Comparison of ENCODE assay signal across 11 mouse cellular contexts in the genomic region with DNA sequence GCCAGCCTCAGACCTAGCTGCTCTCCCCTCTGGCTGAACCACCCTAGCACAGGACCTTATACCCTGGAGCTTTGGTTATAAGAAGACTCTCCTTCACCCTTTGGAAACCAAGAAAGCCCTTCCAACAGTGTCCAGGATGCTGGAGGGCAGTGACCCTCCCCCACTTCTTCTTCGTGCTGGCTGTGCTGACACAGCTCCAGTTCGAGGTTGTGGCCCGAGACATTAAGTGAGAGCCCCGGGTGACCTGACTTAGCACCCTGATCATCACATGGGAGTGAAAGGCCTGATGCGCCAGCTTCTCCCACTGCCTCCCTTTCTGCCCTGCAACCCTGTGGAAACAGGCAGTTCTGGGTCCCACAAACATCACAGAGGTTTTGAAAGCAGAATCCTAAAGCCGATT. TPM values are rescaled to one million over a fixed set of nuclear protein-coding genes. Genes with fewer than 3 reads are reported as not detected.
DNase-seq lines count a peak whose midpoint lies in the region; ATAC-seq and TF ChIP-seq lines count a peak whose summit lies in the region.
"Had no signal": no experiment of that assay in that cellular context is flagged by ENCODE, and none has a peak within 500 bp of the region (broad histone marks: within the 10 kb centered on the region; RNA-seq: fewer than 3 reads in every experiment).

No protein-coding gene starts in this region.

- no peaks in the 10 kb centered on the region for H3K9me3 ChIP-seq in forebrain, embryonic 10.5 days
- no peaks in the 10 kb centered on the region for H3K9me3 ChIP-seq in forebrain, embryonic 13.5 days (replicated peaks)
- H3K9me3 ChIP-seq in kidney, postnatal 0 days (replicated peaks; ENCODE audit: low read length) = no peaks in the 10 kb centered on the region
- H3K9me3 ChIP-seq in embryonic facial prominence, embryonic 14.5 days (ENCODE audit: control insufficient read depth, low read length) = no peaks in the 10 kb centered on the region

- WGBS in forebrain, embryonic 10.5 days = 11% methylated on average over 6 of the region's 6 CpGs
- 13% methylated on average over 6 of the region's 6 CpGs for WGBS in forebrain, embryonic 13.5 days
- 8% methylated on average over 6 of the region's 6 CpGs for WGBS in kidney, postnatal 0 days
- 11% methylated on average over 6 of the region's 6 CpGs for WGBS in embryonic facial prominence, embryonic 14.5 days
- 7% methylated on average over 6 of the region's 6 CpGs for WGBS in macrophage (ENCODE audit: missing documents)

- H3K4me1 ChIP-seq in forebrain, embryonic 10.5 days = peaks cover 56% of the 10 kb centered on the region
- H3K4me1 ChIP-seq in forebrain, embryonic 13.5 days = peaks cover 19% of the 10 kb centered on the region
- peaks cover 42% of the 10 kb centered on the region for H3K4me1 ChIP-seq in kidney, postnatal 0 days (replicated peaks; ENCODE audit: insufficient read depth, low read length)
- H3K4me1 ChIP-seq in embryonic facial prominence, embryonic 14.5 days (ENCODE audit: control insufficient read depth, insufficient read depth, low read length) = peaks cover 13% of the 10 kb centered on the region

- no peak for DNase-seq in forebrain, embryonic 10.5 days (ENCODE audit: extremely low spot score, low spot score)
- no peak for DNase-seq in kidney, postnatal 0 days (ENCODE audit: low spot score)
- DNase-seq in kidney, adult 18-20 months = no peak
- DNase-seq in embryonic facial prominence, embryonic 14.5 days (ENCODE audit: low spot score) = no peak
- DNase-seq in cerebellum, adult 18-20 months = no peak
- no peak for DNase-seq in cerebellum, postnatal 36 days
- DNase-seq: left cerebral cortex, postnatal 4 days; thymus, postnatal 25 days had no signal

- H3K4me2 ChIP-seq in forebrain, embryonic 13.5 days = no peak overlapping the region
- H3K4me2 ChIP-seq in kidney, postnatal 0 days (ENCODE audit: low read length) = peak overlapping the region; percentile 51
- H3K4me2 ChIP-seq in embryonic facial prominence, embryonic 14.5 days (ENCODE audit: low read depth, low read length) = peak overlapping the region; percentile 30
- H3K4me2 ChIP-seq: hindbrain, embryonic 14.5 days had no signal

- H3K79me2 ChIP-seq in macrophage (ENCODE audit: inconsistent target) = no peaks in the 10 kb centered on the region

- ATAC-seq in forebrain, embryonic 13.5 days = no peak
- ATAC-seq in kidney, postnatal 0 days (replicated peaks; ENCODE audit: low FRiP score, low read depth) = no peak
- ATAC-seq in embryonic facial prominence, embryonic 14.5 days (ENCODE audit: low read depth) = no peak

- no peak overlapping the region for H3K27ac ChIP-seq in forebrain, embryonic 10.5 days
- no peak overlapping the region; the same call in 1 of the 2 replicates for H3K27ac ChIP-seq in forebrain, embryonic 13.5 days
- no peak overlapping the region for H3K27ac ChIP-seq in kidney, postnatal 0 days
- H3K27ac ChIP-seq in embryonic facial prominence, embryonic 14.5 days (replicated peaks; ENCODE audit: low read depth, low read length) = no peak overlapping the region
- H3K27ac ChIP-seq in macrophage = peak overlapping the region; percentile 65
- H3K27ac ChIP-seq: hindbrain, embryonic 14.5 days had no signal

- TF ChIP-seq CTCF in kidney, postnatal 0 days (IDR thresholded peaks at IDR 0.05; ENCODE audit: low read depth) = no peak

- H3K36me3 ChIP-seq in forebrain, embryonic 10.5 days (replicated peaks) = peaks cover 89% of the 10 kb centered on the region
- H3K36me3 ChIP-seq in forebrain, embryonic 13.5 days (ENCODE audit: poor library complexity, severe bottlenecking) = peaks cover 76% of the 10 kb centered on the region
- H3K36me3 ChIP-seq in kidney, postnatal 0 days (ENCODE audit: insufficient read depth, low read length) = peaks cover 24% of the 10 kb centered on the region
- H3K36me3 ChIP-seq in embryonic facial prominence, embryonic 14.5 days (ENCODE audit: control insufficient read depth, insufficient read depth, low read length) = peaks cover 55% of the 10 kb centered on the region
- no peaks in the 10 kb centered on the region for H3K36me3 ChIP-seq in macrophage (ENCODE audit: inconsistent target)

- H3K27me3 ChIP-seq in forebrain, embryonic 10.5 days (ENCODE audit: poor library complexity, severe bottlenecking) = peaks cover 28% of the 10 kb centered on the region
- H3K27me3 ChIP-seq in forebrain, embryonic 13.5 days = no peaks in the 10 kb centered on the region
- no peaks in the 10 kb centered on the region for H3K27me3 ChIP-seq in kidney, postnatal 0 days (ENCODE audit: insufficient read depth, low read length)
- no peaks in the 10 kb centered on the region for H3K27me3 ChIP-seq in embryonic facial prominence, embryonic 14.5 days (replicated peaks; ENCODE audit: control insufficient read depth, insufficient read depth, low read length)

- peak overlapping the region; percentile 31 for H3K4me3 ChIP-seq in forebrain, embryonic 10.5 days
- no peak overlapping the region for H3K4me3 ChIP-seq in forebrain, embryonic 13.5 days
- H3K4me3 ChIP-seq in kidney, postnatal 0 days (replicated peaks; ENCODE audit: low read depth, low read length) = no peak overlapping the region
- peak overlapping the region; percentile 13 for H3K4me3 ChIP-seq in embryonic facial prominence, embryonic 14.5 days (ENCODE audit: low read depth, low read length)
- H3K4me3 ChIP-seq in macrophage (ENCODE audit: inconsistent target) = peak overlapping the region; percentile 16; the same call in 1 of the 2 replicates

- no peak overlapping the region for H3K9ac ChIP-seq in forebrain, embryonic 13.5 days
- H3K9ac ChIP-seq in kidney, postnatal 0 days (ENCODE audit: low read depth, low read length) = no peak overlapping the region
- peak overlapping the region; percentile 45; the same call in 1 of the 2 replicates for H3K9ac ChIP-seq in embryonic facial prominence, embryonic 14.5 days (ENCODE audit: low read depth, low read length)
- H3K9ac ChIP-seq: hindbrain, embryonic 14.5 days had no signal

RNA-seq across cellular contexts. Expression of gene Dmpk, which starts 1.8 kb away (rescaled TPM):
- polyA plus RNA-seq in forebrain, embryonic 10.5 days (2016; fragmentation: Nextera tagmentation; extraction: Ambion mirVana) = 8.3 and 9.1 TPM in 2 replicates
- 8.3 and 9.4 TPM in 2 replicates for polyA plus RNA-seq in forebrain, embryonic 13.5 days (2015; fragmentation: Nextera tagmentation; extraction: Ambion mirVana)
- 9.4 and 11.6 TPM in 2 replicates for polyA plus RNA-seq in kidney, postnatal 0 days (2015; fragmentation: Nextera tagmentation; extraction: Ambion mirVana)
- polyA plus RNA-seq in embryonic facial prominence, embryonic 14.5 days (2014; fragmentation: Nextera tagmentation; extraction: Ambion mirVana) = 43.3 and 58.2 TPM in 2 replicates
- total RNA-seq in macrophage (2018; cell fraction: chromatin; rRNA removed) = 10 to 100 TPM in 9 of 26 experiments, 1 to 10 TPM in 15, under 1 TPM in 1, not detected in 1; 0.74 to 37.9 (median 6.5) TPM
- total RNA-seq in macrophage (2018; cell fraction: cytosol; rRNA removed) = 1 to 10 TPM in 8 of 26 experiments, under 1 TPM in 18; 0.14 to 2.9 (median 0.64) TPM
- total RNA-seq in macrophage (2018; cell fraction: nucleus; rRNA removed) = 100 to 1,000 TPM in 2 of 26 experiments, 1 to 10 TPM in 19, under 1 TPM in 3, not detected in 2; 0.40 to 110 (median 2.6) TPM
- polyA plus RNA-seq in macrophage (2018) = 0.66 to 30.4 TPM (median 0.95 TPM) in 3 replicates

RNA-seq across cellular contexts. Expression of gene Six5, which starts 8.9 kb away (rescaled TPM):
- 6.7 and 7.4 TPM in 2 replicates for polyA plus RNA-seq in forebrain, embryonic 10.5 days (2016; fragmentation: Nextera tagmentation; extraction: Ambion mirVana)
- 3.5 and 4.1 TPM in 2 replicates for polyA plus RNA-seq in forebrain, embryonic 13.5 days (2015; fragmentation: Nextera tagmentation; extraction: Ambion mirVana)
- 7.6 and 7.9 TPM in 2 replicates for polyA plus RNA-seq in kidney, postnatal 0 days (2015; fragmentation: Nextera tagmentation; extraction: Ambion mirVana)
- polyA plus RNA-seq in embryonic facial prominence, embryonic 14.5 days (2014; fragmentation: Nextera tagmentation; extraction: Ambion mirVana) = 13.4 and 16.3 TPM in 2 replicates
- total RNA-seq in macrophage (2018; cell fraction: chromatin; rRNA removed) = 1 to 10 TPM; 1.8 to 6.0 (median 3.2) TPM
- total RNA-seq in macrophage (2018; cell fraction: cytosol; rRNA removed) = under 1 TPM; 0.09 to 0.61 (median 0.27) TPM
- total RNA-seq in macrophage (2018; cell fraction: nucleus; rRNA removed) = 1 to 10 TPM in 25 of 26 experiments, under 1 TPM in 1; 0.69 to 4.2 (median 2.2) TPM
- polyA plus RNA-seq in macrophage (2018) = 0.22 to 0.68 TPM (median 0.24 TPM) in 3 replicates

RNA-seq across cellular contexts. Expression of gene Dmwd, which starts 9.5 kb away (rescaled TPM):
- polyA plus RNA-seq in forebrain, embryonic 10.5 days (2016; fragmentation: Nextera tagmentation; extraction: Ambion mirVana) = 14.4 and 16.3 TPM in 2 replicates
- polyA plus RNA-seq in forebrain, embryonic 13.5 days (2015; fragmentation: Nextera tagmentation; extraction: Ambion mirVana) = 20.6 and 22.6 TPM in 2 replicates
- polyA plus RNA-seq in kidney, postnatal 0 days (2015; fragmentation: Nextera tagmentation; extraction: Ambion mirVana) = 12.2 and 16.9 TPM in 2 replicates
- polyA plus RNA-seq in embryonic facial prominence, embryonic 14.5 days (2014; fragmentation: Nextera tagmentation; extraction: Ambion mirVana) = 20.2 and 22.6 TPM in 2 replicates
- 10 to 100 TPM in 2 of 26 experiments, 1 to 10 TPM in 18, under 1 TPM in 5, not detected in 1; 0.47 to 19.3 (median 2.4) TPM for total RNA-seq in macrophage (2018; cell fraction: chromatin; rRNA removed)
- 1 to 10 TPM in 13 of 26 experiments, under 1 TPM in 13; 0.22 to 5.2 (median 1.00) TPM for total RNA-seq in macrophage (2018; cell fraction: cytosol; rRNA removed)
- total RNA-seq in macrophage (2018; cell fraction: nucleus; rRNA removed) = 10 to 100 TPM in 2 of 26 experiments, 1 to 10 TPM in 13, under 1 TPM in 9, not detected in 2; 0.28 to 32.9 (median 2.3) TPM
- polyA plus RNA-seq in macrophage (2018) = 0.19 to 12.9 TPM (median 0.32 TPM) in 3 replicates

RNA-seq across cellular contexts. Expression of gene Rsph6a, which starts 31.0 kb away (rescaled TPM):
- polyA plus RNA-seq in forebrain, embryonic 10.5 days (2016; fragmentation: Nextera tagmentation; extraction: Ambion mirVana) = not detected in 2 replicates
- not detected in 2 replicates for polyA plus RNA-seq in forebrain, embryonic 13.5 days (2015; fragmentation: Nextera tagmentation; extraction: Ambion mirVana)
- not detected in 2 replicates for polyA plus RNA-seq in kidney, postnatal 0 days (2015; fragmentation: Nextera tagmentation; extraction: Ambion mirVana)
- polyA plus RNA-seq in embryonic facial prominence, embryonic 14.5 days (2014; fragmentation: Nextera tagmentation; extraction: Ambion mirVana) = not detected in 2 replicates
- 1 to 10 TPM in 4 of 26 experiments, under 1 TPM in 6, not detected in 16; 0.48 to 1.5 (median 0.91) TPM for total RNA-seq in macrophage (2018; cell fraction: chromatin; rRNA removed)
- total RNA-seq in macrophage (2018; cell fraction: cytosol; rRNA removed) = not detected
- total RNA-seq in macrophage (2018; cell fraction: nucleus; rRNA removed) = 1 to 10 TPM in 1 of 26 experiments, under 1 TPM in 3, not detected in 22; 0.51 to 1.7 (median 0.75) TPM
- polyA plus RNA-seq in macrophage (2018) = not detected in 3 replicates

RNA-seq across cellular contexts. Expression of gene Gm4969, which starts 32.7 kb away (rescaled TPM):
- 0.81 and 1.1 TPM in 2 replicates for polyA plus RNA-seq in forebrain, embryonic 10.5 days (2016; fragmentation: Nextera tagmentation; extraction: Ambion mirVana)
- 1.2 and 1.4 TPM in 2 replicates for polyA plus RNA-seq in forebrain, embryonic 13.5 days (2015; fragmentation: Nextera tagmentation; extraction: Ambion mirVana)
- polyA plus RNA-seq in kidney, postnatal 0 days (2015; fragmentation: Nextera tagmentation; extraction: Ambion mirVana) = 2.0 TPM in 2 replicates
- polyA plus RNA-seq in embryonic facial prominence, embryonic 14.5 days (2014; fragmentation: Nextera tagmentation; extraction: Ambion mirVana) = 1.7 and 2.6 TPM in 2 replicates
- under 1 TPM in 1 of 26 experiments, not detected in 25; 0.30 TPM for total RNA-seq in macrophage (2018; cell fraction: chromatin; rRNA removed)
- not detected for total RNA-seq in macrophage (2018; cell fraction: cytosol; rRNA removed)
- total RNA-seq in macrophage (2018; cell fraction: nucleus; rRNA removed) = under 1 TPM in 1 of 26 experiments, not detected in 25; 0.12 TPM
- not detected in 3 replicates for polyA plus RNA-seq in macrophage (2018)

Comparison
In these comparisons a context has a peak if more than half of its experiments do, and no peak if none do; other contexts are left out.
1. H3K4me3 ChIP-seq: peak in forebrain, embryonic 10.5 days (single experiment), embryonic facial prominence, embryonic 14.5 days (single experiment) and macrophage (single experiment); none in forebrain, embryonic 13.5 days (single experiment) and kidney, postnatal 0 days (single experiment).